Mouse (Mus musculus): Measurements from ENCODE around the gene Olfr588-ps1. TPM values are rescaled to one million over a fixed set of nuclear protein-coding genes. Genes with fewer than 3 reads are reported as not detected.

Olfr588-ps1 gene
- not detected in 2 replicates for polyA plus RNA-seq (2012; rRNA removed)

GRCm38 (mm10) chr7:103140579-103140978 lies at the start of gene Olfr588-ps1:
Gene Olfr588-ps1 (plus strand): TSS chr7:103140879.

GRCm38 (mm10) chr7:103097420-103097819 lies 43.3 kb upstream of the Olfr588-ps1 start, which contains the start of gene Olfr585:
Gene Olfr585 (plus strand): TSS chr7:103097720.

GRCm38 (mm10) chr7:103125538-103125937 lies 15.1 kb upstream of the Olfr588-ps1 start, which contains the start of gene Olfr586:
Gene Olfr586 (minus strand): TSS chr7:103125638.

GRCm38 (mm10) chr7:103156256-103156655 lies 15.6 kb downstream of the Olfr588-ps1 start, which contains the start of gene Olfr589:
Gene Olfr589 (minus strand): TSS chr7:103156356.

GRCm38 (mm10) chr7:103178240-103178639 lies 37.6 kb downstream of the Olfr588-ps1 start, which contains the start of gene Olfr591:
Gene Olfr591 (minus strand): TSS chr7:103178340.

GRCm38 (mm10) chr7:103184503-103184902 lies 43.8 kb downstream of the Olfr588-ps1 start, which contains the start of gene Olfr592:
Gene Olfr592 (plus strand): TSS chr7:103184803.

Other genes starting within 250 kb of the Olfr588-ps1 start
- gene Olfr569, start 250.0 kb upstream of the Olfr588-ps1 start, polyA plus RNA-seq (2012; rRNA removed) = not detected in 2 replicates
- not detected in 2 replicates for gene Olfr570, start 246.3 kb upstream of the Olfr588-ps1 start, polyA plus RNA-seq (2012; rRNA removed)
- gene Olfr571, start 223.3 kb upstream of the Olfr588-ps1 start, polyA plus RNA-seq (2012; rRNA removed) = not detected in 2 replicates
- gene Olfr572, start 216.5 kb upstream of the Olfr588-ps1 start, polyA plus RNA-seq (2012; rRNA removed) = not detected in 2 replicates
- not detected in 2 replicates for gene Olfr573-ps1, start 198.3 kb upstream of the Olfr588-ps1 start, polyA plus RNA-seq (2012; rRNA removed)
- not detected in 2 replicates for gene Olfr574, start 192.4 kb upstream of the Olfr588-ps1 start, polyA plus RNA-seq (2012; rRNA removed)
- 0.03 TPM in 1 of 2 replicates, not detected in the other for gene Olfr575, start 182.1 kb upstream of the Olfr588-ps1 start, polyA plus RNA-seq (2012; rRNA removed)
- not detected in 2 replicates for gene Olfr576, start 178.2 kb upstream of the Olfr588-ps1 start, polyA plus RNA-seq (2012; rRNA removed)
- gene Olfr577, start 164.9 kb upstream of the Olfr588-ps1 start, polyA plus RNA-seq (2012; rRNA removed) = not detected in 2 replicates
- gene Olfr578, start 151.6 kb upstream of the Olfr588-ps1 start, polyA plus RNA-seq (2012; rRNA removed) = not detected in 2 replicates
- not detected in 2 replicates for gene Olfr582, start 102.9 kb upstream of the Olfr588-ps1 start, polyA plus RNA-seq (2012; rRNA removed)
- gene Olfr583, start 89.6 kb upstream of the Olfr588-ps1 start, polyA plus RNA-seq (2012; rRNA removed) = not detected in 2 replicates
- not detected in 2 replicates for gene Olfr584, start 59.0 kb upstream of the Olfr588-ps1 start, polyA plus RNA-seq (2012; rRNA removed)
- gene Olfr585, start 43.2 kb upstream of the Olfr588-ps1 start, polyA plus RNA-seq (2012; rRNA removed) = not detected in 2 replicates
- gene Olfr586, start 15.2 kb upstream of the Olfr588-ps1 start, polyA plus RNA-seq (2012; rRNA removed) = not detected in 2 replicates
- not detected in 2 replicates for gene Olfr589, start 15.5 kb downstream of the Olfr588-ps1 start, polyA plus RNA-seq (2012; rRNA removed)
- gene Olfr591, start 37.5 kb downstream of the Olfr588-ps1 start, polyA plus RNA-seq (2012; rRNA removed) = not detected in 2 replicates
- gene Olfr592, start 43.9 kb downstream of the Olfr588-ps1 start, polyA plus RNA-seq (2012; rRNA removed) = not detected in 2 replicates
- gene Olfr593, start 71.0 kb downstream of the Olfr588-ps1 start, polyA plus RNA-seq (2012; rRNA removed) = not detected in 2 replicates
- not detected in 2 replicates for gene Olfr594, start 76.1 kb downstream of the Olfr588-ps1 start, polyA plus RNA-seq (2012; rRNA removed)
- not detected in 2 replicates for gene Usp17ld, start 111.6 kb downstream of the Olfr588-ps1 start, polyA plus RNA-seq (2012; rRNA removed)
- not detected in 2 replicates for gene Olfr596, start 164.8 kb downstream of the Olfr588-ps1 start, polyA plus RNA-seq (2012; rRNA removed)
- not detected in 2 replicates for gene Olfr597, start 175.4 kb downstream of the Olfr588-ps1 start, polyA plus RNA-seq (2012; rRNA removed)
- gene Olfr598, start 182.7 kb downstream of the Olfr588-ps1 start, polyA plus RNA-seq (2012; rRNA removed) = not detected in 2 replicates
- gene Olfr599, start 195.0 kb downstream of the Olfr588-ps1 start, polyA plus RNA-seq (2012; rRNA removed) = not detected in 2 replicates
- gene Olfr600, start 208.8 kb downstream of the Olfr588-ps1 start, polyA plus RNA-seq (2012; rRNA removed) = not detected in 2 replicates
- not detected in 2 replicates for gene Olfr601, start 221.8 kb downstream of the Olfr588-ps1 start, polyA plus RNA-seq (2012; rRNA removed)
- not detected in 2 replicates for gene Olfr603, start 245.3 kb downstream of the Olfr588-ps1 start, polyA plus RNA-seq (2012; rRNA removed)

All from liver, embryonic 14 days (tissue).